Mouse (Mus musculus) limb, embryonic 12.5 days (tissue): ENCODE measurements at regions not wholly inside any gene's neighbourhood (a gene's known extent, or its start where the extent isn't known, plus 50 kb on each side); places are given as distances from the start of the nearest gene placed in this dataset.

ENCODE experiments used
- ATAC-seq: fragments of 200-750 bp; cut with Nextera tagmentation; 2 replicates; pipeline ENCODE4 v1.8.0; 2017; ENCODE audit warnings: low read depth, moderate TSS enrichment; ENCODE audit not compliant: insufficient number of reproducible peaks, insufficient read depth, low FRiP score, low TSS enrichment
- H3K27ac ChIP-seq: fragments of 300-500 bp; sonication (generic); 2 replicates; pipeline ENCODE4 v1.5.1; 2016; ENCODE audit warnings: mild to moderate bottlenecking, moderate library complexity
- H3K27me3 ChIP-seq: fragments of 300-500 bp; sonication (generic); 2 replicates; pipeline ENCODE4 v1.6.1; 2016; ENCODE audit warnings: mild to moderate bottlenecking, moderate library complexity
- H3K36me3 ChIP-seq: fragments of 300-500 bp; sonication (generic); 2 replicates; pipeline ENCODE4 v1.6.1; 2016; ENCODE audit warnings: mild to moderate bottlenecking, moderate library complexity
- H3K4me1 ChIP-seq: fragments of 300-500 bp; sonication (generic); replicated peaks from 2 replicates; pipeline ENCODE4 v1.6.1; 2016
- H3K4me2 ChIP-seq: fragments of 300-500 bp; sonication (generic); 2 replicates; pipeline ENCODE4 v1.6.1; 2016; ENCODE audit warnings: mild to moderate bottlenecking, moderate library complexity
- H3K4me3 ChIP-seq: fragments of 300-500 bp; sonication (generic); replicated peaks from 2 replicates; pipeline ENCODE4 v1.5.1; 2016; ENCODE audit warnings: mild to moderate bottlenecking
- H3K9ac ChIP-seq: fragments of 300-500 bp; sonication (generic); replicated peaks from 2 replicates; pipeline ENCODE4 v1.6.1; 2016; ENCODE audit warnings: mild to moderate bottlenecking, moderate library complexity
- H3K9me3 ChIP-seq: fragments of 300-500 bp; sonication (generic); 2 replicates; pipeline ENCODE4 v1.6.1; 2016; ENCODE audit warnings: mild to moderate bottlenecking, moderate library complexity
- WGBS: fragments of 180-500 bp; shearing (Covaris S2); methylation state at CpG from one replicate; pipeline ENCODE4 v1.1.7; 2016; 5-methylcytosine and 5-hydroxymethylcytosine counted together

- H3K4me1 ChIP-seq: 0 out of 2 replicates have a peak, but pooled peaks cover 3% of the 10 kb centered on the region
- H3K9ac ChIP-seq: no peak overlapping the region
- H3K27me3 ChIP-seq: peaks cover 12% of the 10 kb centered on the region; the same call in 1 of the 2 replicates
- H3K4me2 ChIP-seq: no peak overlapping the region
- no peak overlapping the region for H3K27ac ChIP-seq
- no peaks in the 10 kb centered on the region for H3K9me3 ChIP-seq
- no peak overlapping the region for H3K4me3 ChIP-seq
- no peaks in the 10 kb centered on the region for H3K36me3 ChIP-seq
- 45% methylated on average over 13 of the region's 13 CpGs for WGBS
- ATAC-seq: no peak
Observed at GRCm38 (mm10) chr6:52105031-52105593, 53.0 kb downstream of the Hoxa1 start.

GRCm38 (mm10) chr6:52104141-52104540 is 54.0 kb downstream of the Hoxa1 start:
- Histone ChIP-seq H3K27ac (no peak overlapping the region), H3K9me3 (no peaks in the 10 kb centered on the region), H3K36me3 (no peaks in the 10 kb centered on the region), H3K4me2 (no peak overlapping the region), H3K4me3 (no peak overlapping the region), H3K4me1 (0 out of 2 replicates have a peak, but pooled peaks cover 3% of the 10 kb centered on the region), H3K9ac (no peak overlapping the region), H3K27me3 (peaks cover 12% of the 10 kb centered on the region; the same call in 1 of the 2 replicates)
- 91% methylated on average over 11 of the region's 11 CpGs for WGBS
- ATAC-seq: no peak

GRCm38 (mm10) chr6:52103661-52104060 is 54.5 kb downstream of the Hoxa1 start:
- no peak overlapping the region for H3K4me2 ChIP-seq
- 0 out of 2 replicates have a peak, but pooled peaks cover 3% of the 10 kb centered on the region for H3K4me1 ChIP-seq
- no peak overlapping the region for H3K27ac ChIP-seq
- no peaks in the 10 kb centered on the region for H3K9me3 ChIP-seq
- no peaks in the 10 kb centered on the region for H3K36me3 ChIP-seq
- no peak for ATAC-seq
- 87% methylated on average over 7 of the region's 7 CpGs for WGBS
- no peak overlapping the region for H3K4me3 ChIP-seq
- peaks cover 12% of the 10 kb centered on the region; the same call in 1 of the 2 replicates for H3K27me3 ChIP-seq
- no peak overlapping the region for H3K9ac ChIP-seq

GRCm38 (mm10) chr6:52102699-52103098 is 55.4 kb downstream of the Hoxa1 start:
- no peak overlapping the region for H3K4me3 ChIP-seq
- 0 out of 2 replicates have a peak, but pooled peaks cover 3% of the 10 kb centered on the region for H3K4me1 ChIP-seq
- 76% methylated on average over 8 of the region's 8 CpGs for WGBS
- H3K9me3 ChIP-seq: no peaks in the 10 kb centered on the region
- no peaks in the 10 kb centered on the region for H3K36me3 ChIP-seq
- no peak overlapping the region for H3K4me2 ChIP-seq
- no peak overlapping the region for H3K9ac ChIP-seq
- peaks cover 12% of the 10 kb centered on the region; the same call in 1 of the 2 replicates for H3K27me3 ChIP-seq
- ATAC-seq: no peak
- no peak overlapping the region for H3K27ac ChIP-seq

- H3K27me3 ChIP-seq: peaks cover 12% of the 10 kb centered on the region; the same call in 1 of the 2 replicates
- no peaks in the 10 kb centered on the region for H3K36me3 ChIP-seq
- ATAC-seq: no peak
- 66% methylated on average over 8 of the region's 8 CpGs for WGBS
- no peak overlapping the region for H3K4me2 ChIP-seq
- H3K9me3 ChIP-seq: no peaks in the 10 kb centered on the region
- no peak overlapping the region for H3K9ac ChIP-seq
- 0 out of 2 replicates have a peak, but pooled peaks cover 3% of the 10 kb centered on the region for H3K4me1 ChIP-seq
- no peak overlapping the region for H3K27ac ChIP-seq
- no peak overlapping the region for H3K4me3 ChIP-seq
Observed at GRCm38 (mm10) chr6:52102179-52102578, 55.9 kb downstream of the Hoxa1 start.

GRCm38 (mm10) chr6:52101209-52101608 is 56.9 kb downstream of the Hoxa1 start:
- WGBS: 68% methylated on average over 6 of the region's 6 CpGs
- ATAC-seq: no peak

GRCm38 (mm10) chr6:52098851-52099250 is 59.3 kb downstream of the Hoxa1 start:
- Histone ChIP-seq H3K27me3 (no peaks in the 10 kb centered on the region), H3K4me1 (no peaks in the 10 kb centered on the region), H3K27ac (no peak overlapping the region), H3K9ac (no peak overlapping the region), H3K9me3 (no peaks in the 10 kb centered on the region), H3K36me3 (no peaks in the 10 kb centered on the region), H3K4me2 (no peak overlapping the region), H3K4me3 (no peak overlapping the region)
- no peak for ATAC-seq
- WGBS: 90% methylated on average over 7 of the region's 7 CpGs

More at GRCm38 (mm10) chr6:52101209-52101608, 56.9 kb downstream of the Hoxa1 start:
- no peak overlapping the region for H3K4me3 ChIP-seq
- H3K4me1 ChIP-seq: 0 out of 2 replicates have a peak, but pooled peaks cover 1% of the 10 kb centered on the region
- no peak overlapping the region for H3K4me2 ChIP-seq
- H3K36me3 ChIP-seq: no peaks in the 10 kb centered on the region
- no peak overlapping the region for H3K9ac ChIP-seq
- no peak overlapping the region for H3K27ac ChIP-seq
- peaks cover 12% of the 10 kb centered on the region; the same call in 1 of the 2 replicates for H3K27me3 ChIP-seq
- H3K9me3 ChIP-seq: no peaks in the 10 kb centered on the region

- Histone ChIP-seq H3K27me3 (no peaks in the 10 kb centered on the region), H3K27ac (no peak overlapping the region), H3K9ac (no peak overlapping the region), H3K36me3 (no peaks in the 10 kb centered on the region), H3K4me1 (no peaks in the 10 kb centered on the region; the same call in 1 of the 2 replicates), H3K4me2 (no peak overlapping the region), H3K9me3 (no peaks in the 10 kb centered on the region), H3K4me3 (no peak overlapping the region)
- WGBS: 94% methylated on average over 7 of the region's 7 CpGs
- ATAC-seq: no peak
Observed at GRCm38 (mm10) chr6:52095575-52095974, 62.5 kb downstream of the Hoxa1 start.

- no peak overlapping the region for H3K9ac ChIP-seq
- ATAC-seq: no peak
- H3K36me3 ChIP-seq: no peaks in the 10 kb centered on the region
- H3K27me3 ChIP-seq: 0 out of 2 replicates have a peak, but pooled peaks cover 2% of the 10 kb centered on the region
- H3K4me1 ChIP-seq: no peaks in the 10 kb centered on the region; the same call in 1 of the 2 replicates
- 0 out of 2 replicates have a peak, but pooled peaks cover 3% of the 10 kb centered on the region for H3K9me3 ChIP-seq
- no peak overlapping the region for H3K4me3 ChIP-seq
- 27% methylated on average over 5 of the region's 5 CpGs for WGBS
- no peak overlapping the region for H3K27ac ChIP-seq
- H3K4me2 ChIP-seq: no peak overlapping the region
Observed at GRCm38 (mm10) chr6:52091445-52091844, 66.7 kb downstream of the Hoxa1 start.

GRCm38 (mm10) chr6:52085932-52086643 is 72.0 kb downstream of the Hoxa1 start:
- Histone ChIP-seq H3K27me3 (peaks cover 13% of the 10 kb centered on the region; the same call in 1 of the 2 replicates), H3K27ac (no peak overlapping the region), H3K4me3 (no peak overlapping the region), H3K9ac (no peak overlapping the region), H3K36me3 (no peaks in the 10 kb centered on the region), H3K4me2 (no peak overlapping the region), H3K9me3 (0 out of 2 replicates have a peak, but pooled peaks cover 3% of the 10 kb centered on the region), H3K4me1 (no peaks in the 10 kb centered on the region; the same call in 1 of the 2 replicates)
- 57% methylated on average over 17 of the region's 17 CpGs for WGBS
- ATAC-seq: no peak

GRCm38 (mm10) chr6:52084622-52085021 is 72.3 kb upstream of the Skap2 start:
- Histone ChIP-seq H3K27ac (no peak overlapping the region), H3K9ac (no peak overlapping the region), H3K27me3 (peaks cover 13% of the 10 kb centered on the region; the same call in 1 of the 2 replicates), H3K9me3 (0 out of 2 replicates have a peak, but pooled peaks cover 3% of the 10 kb centered on the region), H3K4me1 (peaks cover 2% of the 10 kb centered on the region), H3K36me3 (no peaks in the 10 kb centered on the region), H3K4me2 (no peak overlapping the region), H3K4me3 (no peak overlapping the region)
- 88% methylated on average over 2 of the region's 2 CpGs for WGBS
- ATAC-seq: no peak
